Mouse (Mus musculus) heart, postnatal 25 days (tissue): ENCODE data around the gene Hist1h2bc. TPM values are rescaled to one million over a fixed set of nuclear protein-coding genes. Genes with fewer than 3 reads are reported as not detected.

Experiments
- DNase-seq: peaks from one replicate; pipeline ENCODE4 v3.0.0; 2022; ENCODE audit warnings: low spot score
- intact Hi-C: fragments of 180-260 bp; cut with DNase I; formaldehyde crosslinking; loops from one replicate; pipeline ENCODE4 v1.15.1; 2025
- microRNA-seq: library from miRNA; unstranded; fragments of <30 nt; microRNA quantifications from one replicate; pipeline ENCODE4 v1.2.0, GENCODE M21; 2022
- total RNA-seq, 2 experiments: library from RNA; stranded (reverse); gene quantifications; 2 replicates each; pipeline ENCODE4 v1.2.3; 2021

Hist1h2bc gene
- total RNA-seq, 2 experiments from 2014 or later: 73.7 to 74.9 TPM

- intact Hi-C loops: no loop called here
- no peak for DNase-seq
Measured at GRCm38 (mm10) chr13:23725213-23725612, 41.2 kb downstream of the Hist1h2bc start.

GRCm38 (mm10) chr13:23728472-23729191, 44.6 kb downstream of the Hist1h2bc start:
- no peak for DNase-seq
- intact Hi-C loops: no loop called here

GRCm38 (mm10) chr13:23729192-23729525, 45.2 kb downstream of the Hist1h2bc start:
- intact Hi-C loops: no loop called here
- DNase-seq: no peak

- DNase-seq: no peak
Measured at GRCm38 (mm10) chr13:23729706-23730105, 45.7 kb downstream of the Hist1h2bc start.

GRCm38 (mm10) chr13:23730479-23730878, 46.5 kb downstream of the Hist1h2bc start:
- no peak for DNase-seq
- intact Hi-C loops: loop anchor here (10.0 kb wide), 1 partner anchor 46 kb away; the partner anchor contains the start of genes Hist1h2ac and Hist1h2bc

More at GRCm38 (mm10) chr13:23729706-23730105, 45.7 kb downstream of the Hist1h2bc start:
- intact Hi-C loops: loop anchor here (10.0 kb wide), 1 partner anchor 45 kb away; the partner anchor contains the start of genes Hist1h2ac and Hist1h2bc

- intact Hi-C loops: loop anchor here (1.0 to 10.0 kb wide), 2 partner anchors 31 to 47 kb away; partner anchors contain the start of genes Hist1h2ac and Hist1h2bc
- no peak for DNase-seq
Measured at GRCm38 (mm10) chr13:23732156-23732804, 48.3 kb downstream of the Hist1h2bc start.

- intact Hi-C loops: loop anchor here (10.0 kb wide), 1 partner anchor 52 kb away; the partner anchor contains the start of genes Hist1h2ac and Hist1h2bc
- no peak for DNase-seq
Measured at GRCm38 (mm10) chr13:23737091-23737490, 53.1 kb downstream of the Hist1h2bc start.

GRCm38 (mm10) chr13:23738041-23738440, 54.0 kb downstream of the Hist1h2bc start:
- no peak for DNase-seq
- intact Hi-C loops: loop anchor here (10.0 kb wide), 1 partner anchor 53 kb away; the partner anchor contains the start of genes Hist1h2ac and Hist1h2bc

- intact Hi-C loops: loop anchor here (10.0 kb wide), 1 partner anchor 54 kb away; the partner anchor contains the start of genes Hist1h2ac and Hist1h2bc
Measured at GRCm38 (mm10) chr13:23738677-23739068, 54.7 kb downstream of the Hist1h2bc start, which contains the start of gene Hist1h1c. Gene Hist1h1c (plus strand): TSS chr13:23738808.

GRCm38 (mm10) chr13:23739069-23739921, 55.3 kb downstream of the Hist1h2bc start:
- peak; percentile 93 for DNase-seq
- intact Hi-C loops: loop anchor here (10.0 kb wide), 1 partner anchor 54 kb away; the partner anchor contains the start of genes Hist1h2ac and Hist1h2bc

More at GRCm38 (mm10) chr13:23738677-23739068, 54.7 kb downstream of the Hist1h2bc start, which contains the start of gene Hist1h1c:
- DNase-seq: peak; percentile 88

GRCm38 (mm10) chr13:23739922-23740252, 55.9 kb downstream of the Hist1h2bc start:
- DNase-seq: no peak
- intact Hi-C loops: loop anchor here (5.0 to 10.0 kb wide), 3 partner anchors 55 to 208 kb away; partner anchors contain the start of genes Hist1h1e, Hist1h2ac, Hist1h2af and Hist1h2bc

- intact Hi-C loops: loop anchor here (5.0 kb wide), 2 partner anchors 118 to 208 kb away; partner anchors contain the start of genes Hist1h1e, Hist1h2af, Hist1h2be and Hist1h4h
- DNase-seq: no peak
Measured at GRCm38 (mm10) chr13:23740256-23740840, 56.3 kb downstream of the Hist1h2bc start.

GRCm38 (mm10) chr13:23740910-23741309, 56.9 kb downstream of the Hist1h2bc start:
- intact Hi-C loops: loop anchor here (5.0 kb wide), 2 partner anchors 119 to 209 kb away; partner anchors contain the start of genes Hist1h1e, Hist1h2af, Hist1h2be and Hist1h4h

GRCm38 (mm10) chr13:23742007-23742406, 58.0 kb downstream of the Hist1h2bc start:
- no peak for DNase-seq
- intact Hi-C loops: loop anchor here (5.0 kb wide), 2 partner anchors 120 to 210 kb away; partner anchors contain the start of genes Hist1h1e, Hist1h2af, Hist1h2be and Hist1h4h

More at GRCm38 (mm10) chr13:23740910-23741309, 56.9 kb downstream of the Hist1h2bc start:
- no peak for DNase-seq

Small RNA genes lying within 50 kb of the gene (microRNA-seq; reads per million reads assigned to microRNA genes)
- gene Gm44350: not detected

Other genes starting within 250 kb of the Hist1h2bc start
- not detected for gene Btn1a1, start 218.3 kb upstream of the Hist1h2bc start, total RNA-seq
- gene Btn2a2, start 195.3 kb upstream of the Hist1h2bc start, total RNA-seq: not detected
- gene Hist1h4h, start 153.1 kb upstream of the Hist1h2bc start, total RNA-seq: 100 to 1,000 TPM; 272 to 334 TPM
- gene Hist1h2af, start 150.3 kb upstream of the Hist1h2bc start, total RNA-seq: 10 to 100 TPM; 13.7 to 25.9 TPM
- 1 to 10 TPM; 3.4 to 4.1 TPM for gene Hist1h3g, start 148.8 kb upstream of the Hist1h2bc start, total RNA-seq
- gene Hist1h2bh, start 140.8 kb upstream of the Hist1h2bc start, total RNA-seq: 1 to 10 TPM; 1.4 to 1.9 TPM
- gene Hist1h3f, start 140.1 kb upstream of the Hist1h2bc start, total RNA-seq: 10 to 100 TPM in 1 of 2 experiments, 1 to 10 TPM in 1; 6.4 to 10.6 TPM
- gene Hist1h4f, start 132.6 kb upstream of the Hist1h2bc start, total RNA-seq: 10 to 100 TPM; 33.0 to 46.9 TPM
- gene Hist1h1d, start 130.9 kb upstream of the Hist1h2bc start, total RNA-seq: 1 to 10 TPM; 1.8 to 2.5 TPM
- gene Hist1h3e, start 121.8 kb upstream of the Hist1h2bc start, total RNA-seq: 10 to 100 TPM; 15.4 to 27.3 TPM
- gene Hist1h2ae, start 113.0 kb upstream of the Hist1h2bc start, total RNA-seq: 1 to 10 TPM; 3.4 to 4.1 TPM
- 10 to 100 TPM; 28.4 to 48.1 TPM for gene Hist1h2bg, start 112.8 kb upstream of the Hist1h2bc start, total RNA-seq
- 10 to 100 TPM; 16.8 to 17.6 TPM for gene Hist1h2bf, start 110.0 kb upstream of the Hist1h2bc start, total RNA-seq
- gene Hist1h2ad, start 109.8 kb upstream of the Hist1h2bc start, total RNA-seq: 1 to 10 TPM; 2.4 to 4.8 TPM
- 1 to 10 TPM; 3.4 to 3.6 TPM for gene Hist1h3d, start 108.4 kb upstream of the Hist1h2bc start, total RNA-seq
- gene Hist1h4d, start 102.6 kb upstream of the Hist1h2bc start, total RNA-seq: 10 to 100 TPM; 54.4 to 63.1 TPM
- gene Hist1h2be, start 63.1 kb upstream of the Hist1h2bc start, total RNA-seq: 10 to 100 TPM; 10.5 to 10.7 TPM
- 10 to 100 TPM; 35.6 to 42.0 TPM for gene Hist1h1e, start 61.6 kb upstream of the Hist1h2bc start, total RNA-seq
- 1 to 10 TPM; 1.5 to 1.9 TPM for gene Hist1h2ac, start 251 bp upstream of the Hist1h2bc start, total RNA-seq
- not detected for gene Hist1h1t, start 11.6 kb downstream of the Hist1h2bc start, total RNA-seq
- gene Hist1h4c, start 14.3 kb downstream of the Hist1h2bc start, total RNA-seq: 10 to 100 TPM; 42.4 to 60.8 TPM
- gene Hfe, start 26.7 kb downstream of the Hist1h2bc start, total RNA-seq: 10 to 100 TPM; 48.9 to 50.3 TPM
- gene Hist1h1c, start 54.6 kb downstream of the Hist1h2bc start, total RNA-seq: 100 to 1,000 TPM; 134 to 160 TPM
- gene Hist1h3c, start 61.4 kb downstream of the Hist1h2bc start, total RNA-seq: 1 to 10 TPM; 3.2 to 9.1 TPM
- 10 to 100 TPM in 1 of 2 experiments, 1 to 10 TPM in 1; 9.6 to 11.4 TPM for gene Hist1h2bb, start 62.5 kb downstream of the Hist1h2bc start, total RNA-seq
- 10 to 100 TPM; 12.7 to 17.0 TPM for gene Hist1h2ab, start 66.9 kb downstream of the Hist1h2bc start, total RNA-seq
- gene Hist1h3b, start 68.1 kb downstream of the Hist1h2bc start, total RNA-seq: 10 to 100 TPM; 19.3 to 26.5 TPM
- gene Hist1h4b, start 72.8 kb downstream of the Hist1h2bc start, total RNA-seq: 10 to 100 TPM; 13.3 to 23.6 TPM
- gene Hist1h4a, start 77.0 kb downstream of the Hist1h2bc start, total RNA-seq: 10 to 100 TPM; 12.6 to 15.8 TPM
- 10 to 100 TPM; 15.8 to 18.0 TPM for gene Hist1h3a, start 78.2 kb downstream of the Hist1h2bc start, total RNA-seq
- gene Hist1h1a, start 79.5 kb downstream of the Hist1h2bc start, total RNA-seq: 1 to 10 TPM; 5.4 to 9.2 TPM
- gene Trim38, start 85.7 kb downstream of the Hist1h2bc start, total RNA-seq: not detected
- not detected for gene Slc17a2, start 122.8 kb downstream of the Hist1h2bc start, total RNA-seq
- gene Slc17a3, start 155.2 kb downstream of the Hist1h2bc start, total RNA-seq: not detected
- gene Slc17a1, start 183.6 kb downstream of the Hist1h2bc start, total RNA-seq: not detected
- gene Slc17a4, start 230.8 kb downstream of the Hist1h2bc start, total RNA-seq: not detected
- gene Hist1h2ba, start 250.0 kb downstream of the Hist1h2bc start, total RNA-seq: not detected